Mouse (Mus musculus) lung, adult 2 months (tissue): ENCODE measurements at regions not wholly inside any gene's neighbourhood (a gene's known extent, or its start where the extent isn't known, plus 50 kb on each side); places are given as distances from the start of the nearest gene placed in this dataset.

ENCODE experiments used
- CTCF ChIP-seq: fragments of 200-500 bp; IDR thresholded peaks from 2 replicates; pipeline ENCODE4 v1.5.1; 2011; ENCODE audit warnings: mild to moderate bottlenecking, low read length, control low read depth; ENCODE audit not compliant: insufficient read depth
- POLR2A ChIP-seq: fragments of 200-500 bp; IDR thresholded peaks from 2 replicates; pipeline ENCODE4 v1.6.1; 2011; ENCODE audit warnings: low read depth, mild to moderate bottlenecking, control low read depth, low read length, borderline replicate concordance; ENCODE audit errors: extremely low read depth

- TF ChIP-seq CTCF (no peak), POLR2A (no peak)
Observed at GRCm38 (mm10) chr8:112309816-112310215, 260.0 kb upstream of the Cntnap4 start.
